Mouse (Mus musculus) subcutaneous adipose tissue, adult 2 months (tissue): ENCODE data around the gene Tmem120a. TPM values are rescaled to one million over a fixed set of nuclear protein-coding genes. Genes with fewer than 3 reads are reported as not detected.

Experiments used
- polyA plus RNA-seq: library from polyadenylated mRNA; depleted of rRNA; stranded (reverse); fragments of >200 nt; gene quantifications from 2 replicates; pipeline ENCODE4 v1.2.3, GENCODE M21; 2012; ENCODE audit warnings: low replicate concordance; rRNA removed

Tmem120a gene
- 128 and 317 TPM in 2 replicates for polyA plus RNA-seq

GRCm38 (mm10) chr5:135743741-135744609 lies at the start of gene Tmem120a:
TSS of gene Tmem120a (minus strand) at chr5:135744448.

GRCm38 (mm10) chr5:135778471-135779445 lies 34.5 kb upstream of the Tmem120a start, which contains the start of gene Mdh2:
TSS of gene Mdh2 (plus strand) at chr5:135778480.

GRCm38 (mm10) chr5:135777796-135778470 lies 33.7 kb upstream of the Tmem120a start, which contains the start of gene Styxl1:
TSS of gene Styxl1 (minus strand) at chr5:135778385.

Other genes with a start within 250 kb of the Tmem120a start
- gene Hip1, start 199.3 kb downstream of the Tmem120a start, polyA plus RNA-seq = 56.5 and 64.8 TPM in 2 replicates
- gene Ccl26, start 180.9 kb downstream of the Tmem120a start, polyA plus RNA-seq = not detected in 2 replicates
- gene Ccl24, start 171.4 kb downstream of the Tmem120a start, polyA plus RNA-seq = 12.3 and 23.9 TPM in 2 replicates
- 40.2 and 43.7 TPM in 2 replicates for gene Rhbdd2, start 111.8 kb downstream of the Tmem120a start, polyA plus RNA-seq
- 262 and 413 TPM in 2 replicates for gene Por, start 74.4 kb downstream of the Tmem120a start, polyA plus RNA-seq
- 0.39 and 1.1 TPM in 2 replicates for gene Styxl1, start 33.9 kb upstream of the Tmem120a start, polyA plus RNA-seq
- 642 and 972 TPM in 2 replicates for gene Mdh2, start 34.0 kb upstream of the Tmem120a start, polyA plus RNA-seq
- 0.04 and 0.15 TPM in 2 replicates for gene Srrm3, start 62.4 kb upstream of the Tmem120a start, polyA plus RNA-seq
- 312 and 339 TPM in 2 replicates for gene Hspb1, start 143.5 kb upstream of the Tmem120a start, polyA plus RNA-seq
- gene Ywhag, start 190.2 kb upstream of the Tmem120a start, polyA plus RNA-seq = 197 and 345 TPM in 2 replicates
- 7.2 and 11.4 TPM in 2 replicates for gene Ssc4d, start 230.1 kb upstream of the Tmem120a start, polyA plus RNA-seq
- 0.09 TPM in 1 of 2 replicates, not detected in the other for gene Zp3, start 235.7 kb upstream of the Tmem120a start, polyA plus RNA-seq